Mouse (Mus musculus) ES-Bruce4 (cell line): ENCODE data around the gene Shroom3.
A peak's percentile ranks its signal among the peaks of the same experiment; 100 is the strongest.

Experiments used
- CTCF ChIP-seq: IDR thresholded peaks from one replicate; pipeline ENCODE4 v1.8.1; 2011; ENCODE audit warnings: low read depth, low read length
- EP300 ChIP-seq: IDR thresholded peaks from 2 replicates; pipeline ENCODE4 v1.6.1; 2011; ENCODE audit warnings: low read depth, low read length; ENCODE audit not compliant: insufficient read depth

- TF ChIP-seq CTCF (peak; percentile 3), EP300 (no peak)
These were observed 287.2 kb downstream of the Shroom3 start for GRCm38 (mm10) chr5:92970480-92970879.
